Mouse (Mus musculus): ENCODE data around the gene Kif27.
"Not testable (repeated sequence)": the region's sequence is repeated elsewhere in the genome, so short reads cannot be mapped to it uniquely, and the experiment has no call there.

The Kif27 gene

DNA sequence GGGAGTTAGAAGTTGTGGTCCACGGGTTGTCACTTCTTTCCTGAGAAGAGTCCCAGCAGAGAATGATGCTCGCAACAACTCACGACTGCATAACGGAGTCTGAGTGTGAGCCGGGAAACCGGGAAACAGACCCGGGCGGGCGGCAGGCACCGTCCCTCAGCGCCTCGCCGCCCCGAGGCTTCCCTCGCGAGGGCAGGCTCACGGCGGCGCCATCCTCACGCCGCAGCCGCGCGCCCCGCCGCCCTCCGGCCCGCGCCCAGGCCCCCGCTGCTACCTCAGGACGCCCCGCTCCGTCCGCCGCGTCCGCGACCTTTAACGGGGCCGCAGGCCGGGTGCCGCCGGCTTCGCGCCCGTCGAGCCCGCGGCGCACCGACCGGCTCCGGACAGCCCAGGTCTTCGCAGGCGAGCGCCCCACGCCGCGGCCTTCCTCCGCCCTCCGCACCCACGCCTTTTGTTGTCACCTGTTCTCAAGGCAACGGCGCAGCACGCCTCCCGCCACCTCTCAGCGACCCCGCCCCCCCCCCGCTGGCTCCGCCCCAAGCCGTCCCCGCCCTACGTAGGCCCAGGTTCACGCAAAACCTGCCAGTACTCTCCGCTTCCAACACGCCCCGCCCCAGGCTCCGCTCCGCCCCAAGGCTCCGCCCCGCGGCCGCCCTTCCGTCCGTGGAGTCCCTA is at the start of gene Kif27:
TSS of gene Kif27 (minus strand) at position 494 of the 675 bp plus-strand sequence.
- DNase-seq (ENCODE audit: low spot score in 2 of 2), result peak; percentile 46 to 60

DNA sequence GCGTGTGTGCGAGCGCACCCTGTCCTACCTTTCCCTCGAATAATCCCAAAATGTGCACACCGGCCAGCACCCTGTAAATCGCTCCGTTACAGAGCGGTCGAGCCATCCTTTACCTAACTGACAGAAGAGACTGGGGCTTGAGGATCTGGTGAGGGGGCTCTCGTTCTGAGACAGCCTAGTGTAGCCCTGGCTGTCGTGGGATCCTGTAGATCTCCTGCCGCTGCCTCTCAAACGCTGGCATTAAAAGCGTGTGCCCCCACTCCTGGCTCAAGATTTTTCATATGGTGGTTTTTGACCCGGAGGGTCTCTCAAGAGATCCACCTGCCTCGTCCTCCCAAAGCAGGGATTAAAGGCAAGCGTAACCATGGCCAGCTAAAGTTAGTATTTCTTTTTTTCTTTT is 44.3 kb upstream of the Kif27 start, which contains the start of gene Hnrnpk:
TSS of gene Hnrnpk (minus strand) at position 101 of the 400 bp plus-strand sequence.
- not testable (repeated sequence) for DNase-seq (ENCODE audit: low spot score in 2 of 2)

DNA sequence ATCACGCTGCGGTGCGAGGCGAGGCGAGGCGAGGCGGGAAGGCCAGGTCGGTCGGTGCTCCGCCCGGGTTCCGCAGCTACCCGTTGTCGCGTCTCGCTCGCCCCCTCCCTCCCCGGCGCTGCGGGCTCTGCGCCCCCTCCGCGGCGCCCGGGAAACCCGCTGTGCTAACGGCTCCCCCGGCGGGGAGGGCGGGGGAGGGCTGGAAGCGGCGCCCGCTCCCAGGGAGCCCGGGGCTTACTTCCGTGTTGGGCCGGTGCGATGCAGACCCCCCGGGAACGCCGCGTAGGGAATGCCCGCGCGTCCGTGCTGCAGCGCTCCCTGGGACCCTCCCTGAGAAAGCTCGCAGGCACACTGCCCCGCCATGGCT is 43.8 kb upstream of the Kif27 start:
- no peak for DNase-seq (ENCODE audit: low spot score in 2 of 2)

DNA sequence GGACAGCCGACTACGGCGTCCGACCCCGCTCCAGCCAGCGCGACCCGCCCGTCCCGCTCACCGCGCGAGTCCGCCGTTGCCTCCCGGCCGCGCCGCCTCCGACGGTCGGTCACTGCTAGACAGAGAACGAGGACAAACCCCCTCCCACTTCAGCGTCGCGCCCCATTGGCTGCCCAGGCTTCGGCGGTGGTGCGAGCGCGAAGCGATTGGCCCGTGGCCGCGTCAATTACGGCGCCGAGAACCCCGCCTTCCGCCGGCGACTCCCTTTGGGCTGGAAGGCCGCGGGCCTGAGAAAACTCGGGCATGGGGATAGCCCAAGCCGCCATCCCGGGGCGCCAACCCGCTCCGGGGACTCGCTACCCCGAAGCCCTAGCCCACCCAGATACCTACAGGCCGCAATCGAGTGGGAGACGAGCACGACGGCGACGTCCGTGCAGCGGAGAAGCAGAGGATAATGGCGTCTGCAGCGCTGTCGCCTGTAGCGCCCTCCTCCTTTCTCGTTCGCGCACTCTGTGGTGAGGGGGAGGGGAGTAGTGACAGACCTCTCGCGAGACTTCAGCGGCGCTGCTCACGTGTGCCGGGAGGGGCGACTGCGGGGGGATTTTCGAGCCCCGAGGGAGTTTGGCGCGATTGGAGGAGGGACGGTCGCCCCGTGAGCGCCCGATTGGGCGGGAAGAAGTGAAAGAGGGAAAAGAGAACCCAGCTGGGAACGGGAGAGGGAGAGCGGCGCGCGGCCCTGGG is 43.3 kb upstream of the Kif27 start, which contains the start of gene Rmi1:
TSS of gene Rmi1 (plus strand) at position 246 of the 741 bp plus-strand sequence.
- peak; percentile 97 for DNase-seq (ENCODE audit: low spot score in 2 of 2)

DNA sequence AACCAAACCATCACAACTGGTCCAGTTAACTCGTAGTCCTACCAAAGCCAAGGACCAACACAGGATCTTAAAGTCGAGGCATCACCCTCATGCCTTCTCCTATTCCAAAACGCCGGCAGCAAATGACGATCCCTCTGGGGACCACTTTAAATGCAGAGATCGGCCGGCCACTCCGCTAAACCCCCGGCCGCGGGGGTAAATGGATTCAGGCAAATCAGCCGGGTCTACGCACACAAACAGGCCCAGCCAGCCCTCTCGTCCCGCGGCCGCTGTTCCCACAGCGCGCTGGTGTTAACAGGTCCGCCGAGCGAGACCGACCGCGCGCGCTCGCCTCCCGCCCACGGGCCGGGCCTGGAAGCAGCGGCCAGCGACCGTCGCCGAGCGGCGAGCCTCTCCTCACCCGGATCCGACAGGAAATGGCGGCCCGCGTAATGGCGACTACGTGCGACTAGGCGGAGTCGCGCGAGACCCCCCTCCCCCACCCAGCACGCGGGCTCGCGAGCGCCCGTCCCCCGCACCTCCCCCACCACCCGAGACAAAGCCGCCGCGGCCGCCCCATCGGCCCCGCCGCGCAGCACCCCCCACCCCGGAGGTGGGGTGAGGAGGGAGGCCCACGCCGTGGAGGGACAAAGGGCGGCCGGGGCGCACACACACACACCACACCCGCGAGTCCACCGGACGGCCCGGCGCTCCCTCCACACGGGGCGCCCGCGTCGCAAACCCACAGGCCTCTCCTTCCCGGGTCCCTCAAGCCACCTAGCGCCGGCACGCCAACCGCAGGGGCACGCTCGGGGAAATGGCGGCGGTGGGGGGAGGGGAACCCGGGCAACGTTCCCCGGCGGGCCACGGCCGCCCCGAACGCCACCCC is 42.4 kb upstream of the Kif27 start:
- peak; percentile 66 to 70 for DNase-seq (ENCODE audit: low spot score in 2 of 2)

DNA sequence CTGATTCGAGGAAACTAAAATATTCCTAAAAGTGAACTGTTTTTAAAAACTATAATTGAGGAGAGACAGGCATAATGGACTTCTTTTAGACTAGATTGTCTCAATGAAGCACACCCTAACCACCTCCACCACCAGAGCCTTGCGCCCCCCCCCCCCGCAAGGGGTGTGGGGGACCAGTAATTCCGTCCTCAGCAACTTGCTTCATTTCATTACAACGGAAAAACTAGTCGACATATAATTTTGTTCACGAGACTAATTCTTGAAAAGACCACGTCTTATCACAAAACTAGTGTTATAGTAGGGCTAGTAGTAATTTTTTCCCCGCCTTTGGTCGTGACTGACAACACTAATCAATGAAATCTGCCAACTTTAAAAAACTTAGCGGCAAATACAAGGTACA is 41.7 kb upstream of the Kif27 start:
- no peak for DNase-seq (ENCODE audit: low spot score in 2 of 2)

DNA sequence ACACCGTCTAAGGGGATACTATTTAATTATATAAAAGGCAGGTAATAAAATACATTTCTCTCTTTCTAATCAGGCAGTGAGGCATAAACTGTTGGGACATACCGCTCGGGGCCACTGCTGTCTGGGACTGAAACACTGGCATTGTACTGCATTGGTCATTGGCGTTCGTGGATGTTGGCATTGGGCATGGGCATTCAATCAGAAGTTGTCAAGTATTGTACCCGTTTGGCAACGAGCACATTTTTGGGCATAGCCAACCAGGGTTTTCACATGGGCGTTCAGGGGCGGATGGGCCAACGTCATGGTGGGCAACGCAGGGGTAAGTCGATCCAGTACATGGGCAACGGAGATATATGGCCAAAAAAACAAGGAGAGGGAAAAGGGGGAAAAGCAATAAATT is 38.7 kb upstream of the Kif27 start:
- no peak for DNase-seq (ENCODE audit: low spot score in 2 of 2)

DNA sequence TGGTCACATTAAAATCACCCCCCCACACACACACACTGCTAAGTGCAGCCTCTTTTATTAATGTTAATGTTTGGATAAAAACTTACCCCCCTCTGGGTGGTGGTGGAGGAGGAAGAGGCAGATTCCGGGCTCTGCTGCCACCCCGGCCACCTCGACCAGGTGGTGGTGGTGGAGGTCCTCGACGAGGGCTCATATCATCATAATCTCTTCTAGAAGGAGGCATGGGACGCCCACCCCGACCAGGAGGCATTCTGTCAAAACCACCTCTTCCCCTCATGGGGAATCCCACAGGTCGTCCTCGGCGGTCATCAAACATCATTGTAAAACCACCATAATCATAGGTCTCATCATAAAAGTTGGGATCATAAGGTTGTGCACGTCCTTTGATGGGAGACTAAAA is 35.5 kb upstream of the Kif27 start:
- DNase-seq (ENCODE audit: low spot score in 2 of 2), result not testable (repeated sequence)

DNA sequence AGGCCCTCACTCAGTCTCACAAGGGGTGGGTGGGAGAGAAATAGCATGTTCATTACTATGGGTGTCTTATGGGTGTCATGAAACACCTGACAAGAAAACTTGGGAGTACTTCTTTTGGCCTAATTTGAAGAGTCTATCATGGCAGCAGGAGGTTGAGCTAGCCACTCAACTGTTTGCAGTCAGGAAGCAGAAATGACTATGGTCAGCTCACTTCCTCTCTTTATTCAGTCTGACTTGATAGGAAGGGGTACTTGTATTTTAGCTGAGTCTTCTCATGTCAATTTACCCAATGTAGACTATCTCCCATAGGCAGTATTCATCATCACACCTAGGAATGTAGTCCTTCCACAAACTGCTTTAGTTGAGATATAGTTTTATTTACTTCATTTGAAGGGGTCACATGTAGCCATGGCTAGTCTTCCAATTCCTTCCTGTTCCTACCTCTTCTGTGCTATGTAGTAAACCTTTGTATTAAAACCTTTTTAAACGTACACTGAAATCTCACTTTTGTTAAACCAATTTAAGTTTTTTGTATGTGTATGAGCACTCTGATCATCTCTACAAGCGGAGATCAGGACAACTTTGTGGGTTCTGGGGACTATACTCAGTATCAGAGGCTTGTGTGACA is 30.5 kb upstream of the Kif27 start:
- DNase-seq (ENCODE audit: low spot score in 2 of 2), result no peak

DNA sequence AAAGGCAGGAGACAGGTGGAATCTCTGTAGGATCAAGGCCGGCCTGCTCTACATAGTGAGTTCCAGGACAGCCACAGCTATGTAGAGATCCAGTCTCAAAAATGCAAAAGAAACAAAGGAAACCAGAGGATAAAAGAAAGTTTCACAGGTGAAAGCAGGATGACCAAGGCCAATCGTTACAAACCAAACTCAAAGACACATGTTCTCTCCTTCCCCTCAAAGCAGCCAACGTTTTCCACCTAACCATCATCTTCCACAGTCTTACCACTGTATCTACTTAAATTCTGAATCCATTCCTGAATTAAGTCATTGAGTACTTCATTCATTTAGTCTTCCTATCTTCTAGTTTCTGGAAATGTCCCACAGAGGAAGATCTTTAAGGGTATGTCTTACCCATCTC is 29.5 kb upstream of the Kif27 start:
- no peak for DNase-seq (ENCODE audit: low spot score in 2 of 2)

DNA sequence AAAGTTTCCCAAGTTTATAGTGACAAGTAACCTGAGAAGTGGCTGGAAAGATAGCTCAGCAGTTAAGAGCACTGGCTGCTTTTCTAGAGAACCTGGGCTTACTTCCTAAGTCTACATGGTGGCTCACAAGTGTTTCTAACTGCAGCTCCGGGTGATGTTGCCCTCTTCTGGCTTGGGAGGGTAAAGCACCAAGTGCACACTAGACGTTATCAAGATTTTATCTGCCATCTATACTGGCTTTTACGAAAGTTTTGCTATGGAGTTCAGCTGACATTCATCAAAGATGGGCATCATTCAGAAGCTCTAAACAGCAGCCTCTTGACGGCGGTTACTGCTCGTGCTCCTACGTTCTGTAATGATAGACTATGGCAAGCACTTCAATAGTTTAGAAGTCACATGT is 29.0 kb upstream of the Kif27 start:
- DNase-seq (ENCODE audit: low spot score in 2 of 2), result peak; percentile 82 to 87

DNA sequence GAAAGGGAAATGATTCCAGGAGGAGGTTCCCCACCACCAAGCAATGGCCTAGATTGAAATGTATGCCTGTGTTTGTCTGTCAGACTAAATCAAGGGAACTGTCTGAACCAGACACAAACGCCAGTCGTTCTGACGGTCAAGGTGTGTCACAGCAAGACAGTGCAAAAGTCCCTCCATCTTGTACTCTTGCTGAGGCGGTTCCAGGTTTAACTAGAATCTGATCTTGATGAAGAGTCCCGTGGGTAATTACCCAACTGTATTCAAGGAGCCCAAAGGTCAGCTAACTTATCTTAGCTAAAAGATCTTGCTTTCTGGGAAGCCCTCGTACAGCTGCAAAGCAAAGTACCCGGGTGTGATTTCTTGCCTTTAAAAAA is 26.6 kb upstream of the Kif27 start:
- no peak for DNase-seq (ENCODE audit: low spot score in 2 of 2)

DNA sequence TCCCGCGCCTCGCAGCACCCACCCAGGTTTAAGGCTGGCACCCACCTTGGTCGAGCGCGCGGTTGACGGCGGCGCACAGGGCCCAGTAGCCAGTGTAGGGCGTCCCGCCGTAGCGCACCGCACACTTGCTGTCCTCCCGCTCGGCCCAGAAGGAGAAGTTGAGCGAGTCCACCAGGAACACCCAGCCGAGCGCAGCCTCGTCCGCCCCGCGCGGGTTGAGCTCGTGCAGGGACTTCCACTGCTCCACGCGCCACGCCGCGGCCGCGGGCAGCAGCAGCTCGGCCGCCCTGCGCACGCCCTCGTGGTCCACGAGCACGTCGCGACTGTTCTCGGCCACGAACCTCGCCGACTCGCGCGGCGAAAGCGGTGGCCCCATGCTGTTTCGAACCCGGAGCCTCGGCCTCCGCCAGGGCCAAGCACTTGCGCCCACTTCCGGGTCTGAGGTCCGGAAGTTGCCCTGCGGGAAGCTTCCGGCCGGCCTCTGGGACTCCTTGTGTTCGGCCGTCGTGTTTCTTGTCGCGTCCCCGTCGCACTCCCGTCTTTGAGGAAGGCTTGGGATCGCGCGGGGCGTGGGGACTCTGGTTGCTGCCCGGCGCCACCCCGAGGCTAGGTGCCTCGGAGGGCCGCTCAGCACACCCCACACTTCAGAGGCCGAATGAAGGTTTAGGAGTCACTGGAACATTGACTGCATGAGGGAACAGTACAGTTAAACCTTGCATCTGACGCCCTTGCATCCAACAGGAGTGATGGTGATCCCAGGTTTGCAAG is 26.0 kb upstream of the Kif27 start, which contains the start of gene 2210016F16Rik:
TSS of gene 2210016F16Rik (minus strand) at position 447 of the 768 bp plus-strand sequence.
- peak; percentile 22 to 50 for DNase-seq (ENCODE audit: low spot score in 2 of 2)

DNA sequence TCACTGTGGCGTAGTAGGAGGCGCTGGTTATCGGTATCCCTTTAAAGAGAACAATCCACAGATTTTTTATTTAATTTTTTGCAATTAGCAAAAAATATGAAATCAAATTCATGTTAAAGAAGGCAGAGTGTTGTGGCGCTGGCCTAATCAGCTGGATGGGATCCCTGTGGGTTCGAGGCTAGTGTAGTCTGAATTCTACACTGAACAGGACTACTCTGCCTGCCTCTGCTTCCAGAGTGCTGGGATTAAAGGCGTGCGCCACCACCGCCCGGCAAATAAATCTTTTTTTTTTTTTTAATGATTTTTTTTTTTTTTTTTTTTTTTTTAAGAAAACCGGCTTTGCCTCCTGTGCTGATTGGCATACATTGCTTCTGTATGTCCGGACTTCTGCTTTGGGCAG is 25.4 kb upstream of the Kif27 start:
- DNase-seq (ENCODE audit: low spot score in 2 of 2), result no peak

DNA sequence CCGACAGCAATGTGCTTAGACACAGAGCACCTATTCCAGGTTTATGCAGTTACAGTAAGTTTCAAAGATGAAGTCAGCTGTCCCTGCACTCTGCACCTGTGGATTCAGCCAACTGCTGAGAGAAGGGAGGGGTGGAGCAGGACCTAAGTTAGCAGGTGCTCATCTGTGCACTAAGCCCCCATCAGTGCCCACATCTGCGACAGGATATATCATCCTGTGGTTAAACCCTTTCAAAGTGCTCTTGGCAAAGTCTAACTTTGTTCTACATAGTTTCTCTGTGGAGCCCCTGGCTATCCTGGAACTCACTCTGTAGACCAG is 14.2 kb upstream of the Kif27 start:
- DNase-seq (ENCODE audit: low spot score in 2 of 2), result no peak

DNA sequence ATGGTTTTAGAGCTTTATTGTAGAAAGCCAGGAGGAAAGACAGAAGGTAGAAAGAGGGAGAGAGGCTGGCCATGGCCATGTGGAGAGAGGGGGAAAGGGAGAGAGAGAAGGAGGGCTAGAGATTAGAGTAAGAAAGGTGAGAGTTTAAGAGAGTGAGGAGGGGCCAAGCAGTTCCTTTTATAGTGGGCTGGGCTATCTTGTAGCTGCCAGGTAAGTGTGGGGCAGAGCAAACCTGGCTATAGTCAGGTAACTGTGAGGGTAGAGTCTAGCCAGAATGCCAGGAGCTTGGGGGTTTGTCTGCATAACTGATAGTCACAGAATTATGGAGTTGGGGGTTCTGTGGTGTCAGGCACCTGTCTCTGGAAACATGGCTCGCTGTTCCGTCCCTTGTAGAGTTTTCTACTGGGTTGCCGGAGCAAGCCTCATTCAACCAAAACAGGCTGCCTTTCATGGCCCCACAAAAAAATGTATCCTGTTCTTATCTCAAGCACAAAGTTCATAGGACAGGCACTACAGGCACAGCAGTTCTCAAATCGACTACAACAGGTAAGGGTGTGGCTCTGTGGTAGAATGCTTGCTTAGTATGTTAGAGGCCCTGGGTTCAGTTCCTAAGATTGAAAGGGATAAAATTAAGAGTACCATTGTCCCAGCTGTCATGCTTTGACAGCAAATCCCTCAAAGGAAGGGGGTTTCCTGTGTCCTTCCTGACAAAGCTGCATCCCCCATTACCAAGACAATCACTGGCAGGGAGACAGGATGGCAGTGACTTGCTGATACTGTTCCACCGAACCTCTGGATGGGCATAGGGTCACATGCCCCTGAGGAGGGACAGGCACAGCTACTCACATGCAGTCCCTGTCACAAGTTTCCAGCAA is 13.6 kb upstream of the Kif27 start:
- DNase-seq (ENCODE audit: low spot score in 2 of 2), result no peak

DNA sequence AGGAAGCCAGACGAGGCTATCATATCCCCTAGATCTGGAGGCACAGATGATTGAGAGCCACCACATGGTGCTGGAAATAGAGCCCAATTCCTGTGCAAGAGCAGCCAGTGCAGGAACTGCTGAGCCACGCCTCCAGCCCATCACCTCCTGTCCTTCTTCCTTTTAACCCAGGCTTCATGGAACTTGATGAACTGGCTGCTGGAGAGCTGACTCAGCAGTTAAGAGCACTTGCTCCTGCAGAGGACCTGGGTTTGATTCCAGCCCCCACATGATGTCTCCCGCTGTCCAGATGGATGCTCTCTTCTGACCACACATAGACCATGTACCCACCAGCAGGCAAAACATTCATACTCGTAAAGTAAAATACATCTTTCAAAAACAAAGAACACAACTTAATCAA is 9.9 kb upstream of the Kif27 start:
- DNase-seq (ENCODE audit: low spot score in 2 of 2), result no peak

DNA sequence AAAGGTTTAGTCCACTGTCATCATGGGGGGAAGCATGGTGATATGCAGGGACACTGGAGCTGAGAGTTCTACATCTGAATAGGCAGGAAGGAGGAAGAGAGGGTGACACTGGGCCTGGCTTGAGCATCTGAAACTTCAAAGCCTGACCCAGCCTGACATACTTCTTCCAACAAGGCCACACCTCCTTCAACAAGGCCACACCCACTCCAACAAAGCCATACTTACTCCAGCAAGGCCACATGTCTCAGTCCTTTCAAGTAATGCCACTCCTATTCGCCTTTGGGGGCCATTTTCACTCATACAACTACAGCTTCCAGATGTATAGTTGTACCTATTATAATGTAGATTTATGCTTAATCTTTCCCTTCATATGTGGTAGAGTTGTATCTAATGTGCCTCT is 8.7 kb upstream of the Kif27 start:
- DNase-seq (ENCODE audit: low spot score in 2 of 2), result no peak

DNA sequence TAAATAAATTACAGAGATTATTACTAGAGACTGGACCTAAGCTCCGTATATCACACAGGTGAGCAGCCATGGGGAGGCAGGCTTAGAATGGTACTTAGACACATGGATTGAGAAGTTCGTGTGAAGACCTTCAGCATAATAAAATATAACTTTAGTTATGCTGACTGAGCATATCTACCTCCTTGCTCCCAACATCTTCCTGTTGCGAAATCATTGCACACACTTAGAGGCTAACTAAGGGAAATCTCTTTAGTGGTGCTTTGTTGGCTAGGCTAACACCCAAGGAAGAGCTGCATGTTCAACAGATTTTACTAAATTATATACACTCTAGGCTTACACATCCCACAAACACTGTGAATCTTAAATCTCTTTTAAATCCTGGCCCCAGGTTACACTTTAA is 7.5 kb upstream of the Kif27 start:
- DNase-seq (ENCODE audit: low spot score in 2 of 2), result no peak

DNA sequence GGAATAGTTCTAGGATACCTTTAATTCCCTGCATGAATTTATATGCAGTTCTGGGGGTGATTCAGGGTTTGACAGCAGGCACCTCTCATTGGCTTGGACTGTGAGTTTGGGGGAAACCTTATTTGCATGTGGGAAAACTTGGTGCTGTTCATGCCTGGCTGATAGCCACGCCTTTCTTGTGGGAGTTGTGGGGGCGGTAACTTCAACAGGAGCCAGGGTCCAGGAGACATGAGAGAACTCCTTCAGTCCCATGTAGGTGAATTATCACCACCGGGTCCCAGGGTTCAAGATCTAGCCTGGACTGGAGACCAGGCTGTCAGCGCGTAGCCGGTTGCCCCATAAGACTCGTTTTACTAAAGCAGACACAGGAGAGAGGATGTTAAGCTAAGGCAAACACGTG is 6.3 kb upstream of the Kif27 start:
- not testable (repeated sequence) for DNase-seq (ENCODE audit: low spot score in 2 of 2)
